Mouse (Mus musculus) CH12.LX (cell line): ENCODE results near the gene Pou3f3.

Source experiments
- CHD2 ChIP-seq: IDR thresholded peaks from 2 replicates; pipeline ENCODE4 v1.6.1; 2011; ENCODE audit warnings: low read length, improper control_type of control experiment
- CTCF ChIP-seq, 2 experiments: IDR thresholded peaks in 1 of 2; conservative IDR thresholded peaks in 1 of 2; 2 replicates each; pipeline ENCODE4 v1.5.1; 2011 to 2012; ENCODE audit warnings: low read depth in 2 of 2, low read length in 2 of 2, improper control_type of control experiment in 1 of 2, inconsistent platforms in 1 of 2, mild to moderate bottlenecking in 1 of 2, moderate library complexity in 1 of 2
- IRF4 ChIP-seq: IDR thresholded peaks from 2 replicates; pipeline ENCODE4 v1.6.1; 2014; ENCODE audit warnings: low read depth, mild to moderate bottlenecking, inconsistent platforms, low read length, improper control_type of control experiment
- MAZ ChIP-seq: IDR thresholded peaks from 2 replicates; pipeline ENCODE4 v1.6.1; 2012; ENCODE audit warnings: low read depth, mild to moderate bottlenecking, inconsistent platforms, low read length, improper control_type of control experiment, moderate library complexity
- POLR2A ChIP-seq: IDR thresholded peaks from 2 replicates; pipeline ENCODE4 v1.6.1; 2011; ENCODE audit warnings: low read depth, mild to moderate bottlenecking, improper control_type of control experiment, low read length
- TBP ChIP-seq: conservative IDR thresholded peaks from 2 replicates; pipeline ENCODE4 v1.6.1; 2011; ENCODE audit warnings: low read depth, low read length, improper control_type of control experiment
- ZC3H11A ChIP-seq: IDR thresholded peaks from 2 replicates; pipeline ENCODE4 v1.6.1; 2012; ENCODE audit warnings: low read depth, mild to moderate bottlenecking, inconsistent platforms, low read length, improper control_type of control experiment

- no peak for TF ChIP-seq CHD2
- TF ChIP-seq MAZ: no peak
- TF ChIP-seq ZC3H11A: no peak
- TF ChIP-seq TBP: no peak
- no peak for TF ChIP-seq CTCF (conservative IDR thresholded peaks at IDR 0.05 in 1 of 2, IDR thresholded peaks at IDR 0.05 in 1 of 2; ENCODE audit: low read depth in 2 of 2, low read length in 2 of 2)
- TF ChIP-seq POLR2A: no peak
- no peak for TF ChIP-seq IRF4
Measured at GRCm38 (mm10) chr1:42727676-42728075, 32.1 kb downstream of the Pou3f3 start.
